Mouse (Mus musculus): ENCODE measurements at regions not wholly inside any gene's neighbourhood (a gene's known extent, or its start where the extent isn't known, plus 50 kb on each side); places are given as distances from the start of the nearest gene placed in this dataset.

GRCm38 (mm10) chr3:126538516-126538915 lies 57.6 kb upstream of the Camk2d start:
- TF ChIP-seq CTCF (IDR thresholded peaks at IDR 0.05; ENCODE audit: insufficient read depth, low read depth, low read length) (no peak), POLR2A (IDR thresholded peaks at IDR 0.05; ENCODE audit: insufficient read depth, low read depth, low read length) (no peak)
- no peak overlapping the region for H3K4me3 ChIP-seq (ENCODE audit: insufficient read depth, low read depth, low read length)
- H3K4me1 ChIP-seq (ENCODE audit: control insufficient read depth, insufficient read depth, low read length): peaks cover 4% of the 10 kb centered on the region
- H3K27ac ChIP-seq (ENCODE audit: insufficient read depth, low read depth, low read length): no peak overlapping the region
- WGBS: 82% methylated on average over 7 of the region's 7 CpGs

DNA sequence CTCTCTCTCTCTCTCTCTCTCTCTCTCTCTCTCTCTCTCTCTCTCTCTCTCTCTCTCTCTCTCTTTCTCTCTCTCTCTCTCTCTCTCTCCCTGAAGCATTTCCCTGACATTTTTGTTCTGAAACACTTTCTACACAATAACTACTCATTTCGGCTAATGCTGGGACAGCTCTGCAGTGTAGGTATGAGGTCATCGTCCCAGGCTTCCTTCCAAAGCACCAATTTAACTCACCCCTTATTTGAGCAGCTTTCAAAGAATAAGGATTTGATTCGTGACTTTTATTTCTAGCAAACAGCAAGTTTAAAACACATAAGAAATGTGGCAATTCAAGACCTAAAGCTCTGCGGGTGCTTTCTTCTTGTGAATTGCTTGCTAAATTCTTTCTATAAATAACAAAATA lies 55.0 kb upstream of the Camk2d start:
- Histone ChIP-seq H3K4me3 (ENCODE audit: insufficient read depth, low read depth, low read length) (no peak overlapping the region), H3K27ac (ENCODE audit: insufficient read depth, low read depth, low read length) (no peak overlapping the region), H3K4me1 (ENCODE audit: control insufficient read depth, insufficient read depth, low read length) (no peaks in the 10 kb centered on the region)
- TF ChIP-seq POLR2A (IDR thresholded peaks at IDR 0.05; ENCODE audit: insufficient read depth, low read depth, low read length) (no peak), CTCF (IDR thresholded peaks at IDR 0.05; ENCODE audit: insufficient read depth, low read depth, low read length) (no peak)
- WGBS: 22% methylated on average over 4 of the region's 4 CpGs

Data from olfactory bulb, adult 2 months (tissue).